Mouse (Mus musculus) stomach, embryonic 14.5 days (tissue): Measurements from ENCODE around the gene Nrde2. TPM values are rescaled to one million over a fixed set of nuclear protein-coding genes. Genes with fewer than 3 reads are reported as not detected.

Experiments
- ATAC-seq: fragments of 200-750 bp; cut with Nextera tagmentation; 2 replicates; pipeline ENCODE4 v1.8.0; 2017; ENCODE audit warnings: low read depth, moderate TSS enrichment; ENCODE audit not compliant: insufficient number of reproducible peaks, insufficient read depth, low FRiP score
- H3K27ac ChIP-seq: fragments of 300-500 bp; sonication (generic); 2 replicates; pipeline ENCODE4 v1.5.1; 2014; ENCODE audit warnings: mild to moderate bottlenecking, low read length, moderate library complexity, mixed read lengths
- H3K27me3 ChIP-seq: fragments of 300-500 bp; sonication (generic); 2 replicates; pipeline ENCODE4 v1.6.1; 2014; ENCODE audit warnings: low read length, control low read depth, mixed read lengths; ENCODE audit not compliant: control insufficient read depth, insufficient read depth
- H3K36me3 ChIP-seq: fragments of 300-500 bp; sonication (generic); 2 replicates; pipeline ENCODE4 v1.6.1; 2014; ENCODE audit warnings: mild to moderate bottlenecking, control low read depth, low read length, moderate library complexity, mixed read lengths; ENCODE audit not compliant: control insufficient read depth, insufficient read depth
- H3K4me1 ChIP-seq: fragments of 300-500 bp; sonication (generic); 2 replicates; pipeline ENCODE4 v1.6.1; 2014; ENCODE audit warnings: low read length, control low read depth, mixed read lengths; ENCODE audit not compliant: control insufficient read depth, insufficient read depth
- H3K4me2 ChIP-seq: fragments of 300-500 bp; sonication (generic); replicated peaks from 2 replicates; pipeline ENCODE4 v1.6.1; 2014; ENCODE audit warnings: low read depth, low read length, control low read depth
- H3K4me3 ChIP-seq: fragments of 300-500 bp; sonication (generic); 2 replicates; pipeline ENCODE4 v1.5.1; 2014; ENCODE audit warnings: low read depth, low read length, control low read depth
- H3K9ac ChIP-seq: fragments of 300-500 bp; sonication (generic); replicated peaks from 2 replicates; pipeline ENCODE4 v1.6.1; 2014; ENCODE audit warnings: low read depth, mild to moderate bottlenecking, control low read depth, low read length, moderate library complexity, mixed read lengths
- H3K9me3 ChIP-seq: fragments of 300-500 bp; sonication (generic); 2 replicates; pipeline ENCODE4 v1.6.1; 2016; ENCODE audit warnings: low read depth, low read length, control low read depth; ENCODE audit not compliant: control insufficient read depth
- WGBS: fragments of 180-500 bp; shearing (Covaris S2); extraction: QIAGEN DNeasy Blood & Tissue Kit; methylation state at CpG from one replicate; pipeline ENCODE4 v1.1.7; 2014; 5-methylcytosine and 5-hydroxymethylcytosine counted together
- polyA plus RNA-seq: library from polyadenylated mRNA; unstranded; fragments of >200 nt; fragmentation: Nextera tagmentation; extraction: Ambion mirVana; gene quantifications from 2 replicates; pipeline ENCODE4 v1.2.1, GENCODE M21; 2014

The Nrde2 gene
- polyA plus RNA-seq, 1 experiment from 2014 or later = 13.1 TPM

DNA sequence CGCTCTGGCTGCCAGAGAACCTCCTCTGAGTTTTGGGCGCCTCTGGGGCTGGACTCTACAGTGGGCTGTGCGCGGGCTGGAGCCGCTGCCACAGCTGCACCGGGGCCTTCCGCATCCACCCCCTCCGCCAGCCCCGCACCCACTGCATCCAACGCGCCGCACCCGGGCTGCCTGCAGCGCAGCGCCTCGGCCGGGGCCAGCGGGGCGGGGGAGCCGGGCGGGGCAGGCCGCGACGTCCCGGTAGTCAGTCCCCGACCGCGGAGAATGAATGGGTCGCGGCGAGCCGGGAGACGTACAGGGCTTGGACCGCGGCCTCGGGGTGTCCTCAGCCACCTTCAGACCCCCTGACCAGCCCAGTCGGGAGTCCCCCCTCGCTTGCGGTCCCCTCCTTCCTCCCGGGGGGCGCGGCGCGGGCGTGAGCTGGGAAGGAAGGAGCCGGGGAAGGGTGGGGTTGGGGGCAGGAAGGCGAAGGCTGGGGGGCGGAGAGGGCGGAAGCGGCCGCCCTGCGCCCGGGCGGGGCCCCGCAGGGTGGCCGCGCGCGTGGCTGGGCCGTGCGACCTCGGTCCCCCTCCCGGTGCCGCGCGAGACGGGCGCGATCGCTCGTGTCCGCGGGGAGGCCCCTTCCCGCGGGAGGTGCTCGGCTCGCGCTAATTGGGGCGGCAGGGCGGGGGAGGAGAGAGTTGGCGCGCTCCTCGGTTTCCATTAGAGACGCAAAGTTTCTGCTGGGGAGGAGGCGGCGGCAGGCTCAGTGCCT lies 40.6 kb upstream of the Nrde2 start:
- peak overlapping the region; percentile 92 for H3K9ac ChIP-seq
- peak overlapping the region; percentile 100 for H3K4me3 ChIP-seq
- H3K27me3 ChIP-seq = no peaks in the 10 kb centered on the region
- peak overlapping the region; percentile 89 for H3K27ac ChIP-seq
- peak overlapping the region; percentile 90 for H3K4me2 ChIP-seq
- under 1% methylated on average over 49 of the region's 86 CpGs for WGBS
- peak; percentile 72 for ATAC-seq
- H3K36me3 ChIP-seq = peaks cover 25% of the 10 kb centered on the region
- H3K9me3 ChIP-seq = no peaks in the 10 kb centered on the region
- peaks cover 9% of the 10 kb centered on the region; the same call in 1 of the 2 replicates for H3K4me1 ChIP-seq

DNA sequence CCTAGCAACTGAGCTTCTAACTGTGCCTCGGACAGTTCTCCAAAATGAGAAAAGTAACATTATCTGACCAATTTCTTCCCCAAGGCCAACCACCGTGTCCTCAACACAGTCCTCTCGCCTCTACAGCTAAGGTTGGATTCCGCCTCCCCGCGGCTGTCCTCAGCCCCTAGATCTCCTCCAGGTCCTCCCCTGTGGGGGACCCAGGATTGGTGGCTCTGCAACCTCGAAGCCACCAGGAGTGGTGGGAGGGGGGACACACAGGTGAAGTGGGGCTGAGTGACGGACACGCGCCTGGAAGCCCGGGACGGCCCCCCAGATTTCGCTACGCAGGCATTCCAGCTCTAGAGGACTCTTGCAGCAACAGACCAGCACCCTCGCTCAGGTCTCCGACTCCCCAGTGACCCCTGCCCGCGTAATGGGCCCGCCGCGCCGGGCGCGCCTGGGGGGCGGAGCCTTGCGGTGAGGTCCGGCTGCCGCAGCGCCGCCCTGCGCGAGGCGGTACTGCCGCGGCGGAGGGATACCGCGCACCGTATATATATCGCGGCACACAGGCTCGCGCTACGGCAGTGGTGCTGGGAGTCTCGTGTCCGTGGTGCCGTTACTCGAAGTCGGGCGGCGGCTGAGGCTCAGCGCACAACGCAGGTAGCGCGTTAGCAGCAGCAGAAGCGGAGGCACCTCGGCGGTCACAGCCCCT lies 39.7 kb upstream of the Nrde2 start, which contains the start of gene Calm1:
TSS of gene Calm1 (plus strand) at position 469 of the 694 bp plus-strand sequence.
- ATAC-seq = peak; percentile 85
- Histone ChIP-seq H3K27me3 (no peaks in the 10 kb centered on the region), H3K36me3 (peaks cover 15% of the 10 kb centered on the region), H3K4me1 (peaks cover 9% of the 10 kb centered on the region; the same call in 1 of the 2 replicates), H3K4me2 (peak within 1 kb of the TSS; percentile 90), H3K27ac (peak within 1 kb of the TSS; percentile 89), H3K9me3 (no peaks in the 10 kb centered on the region), H3K4me3 (peak within 1 kb of the TSS; percentile 100), H3K9ac (peak within 1 kb of the TSS; percentile 92)
- 1% methylated on average over 58 of the region's 58 CpGs for whole genome bisulfite sequencing

DNA sequence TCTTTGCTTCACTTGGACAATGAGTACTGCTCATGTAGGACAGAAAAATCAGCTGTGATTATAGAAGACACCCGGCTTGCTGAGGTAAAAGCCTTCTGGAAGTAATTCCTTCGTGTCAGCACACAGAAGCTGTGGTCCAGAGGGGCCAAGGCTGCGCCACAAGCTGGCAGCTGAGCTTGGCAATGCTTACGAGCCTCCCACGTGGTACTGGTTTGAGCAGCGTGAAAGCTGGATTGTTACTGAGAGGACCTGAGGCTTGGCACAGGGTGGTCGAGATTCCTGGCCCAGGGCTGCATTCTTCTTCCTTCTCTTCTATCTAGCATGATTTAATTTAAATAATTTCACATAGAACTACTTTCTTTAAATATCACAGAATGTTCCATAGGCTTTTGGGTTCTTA lies 37.3 kb upstream of the Nrde2 start:
- no peak for ATAC-seq
- Histone ChIP-seq H3K4me1 (peaks cover 3% of the 10 kb centered on the region; the same call in 1 of the 2 replicates), H3K9me3 (no peaks in the 10 kb centered on the region), H3K36me3 (no peaks in the 10 kb centered on the region), H3K27ac (no peak overlapping the region), H3K27me3 (no peaks in the 10 kb centered on the region), H3K9ac (no peak overlapping the region), H3K4me2 (no peak overlapping the region), H3K4me3 (no peak overlapping the region)
- 76% methylated on average over 7 of the region's 7 CpGs for WGBS

DNA sequence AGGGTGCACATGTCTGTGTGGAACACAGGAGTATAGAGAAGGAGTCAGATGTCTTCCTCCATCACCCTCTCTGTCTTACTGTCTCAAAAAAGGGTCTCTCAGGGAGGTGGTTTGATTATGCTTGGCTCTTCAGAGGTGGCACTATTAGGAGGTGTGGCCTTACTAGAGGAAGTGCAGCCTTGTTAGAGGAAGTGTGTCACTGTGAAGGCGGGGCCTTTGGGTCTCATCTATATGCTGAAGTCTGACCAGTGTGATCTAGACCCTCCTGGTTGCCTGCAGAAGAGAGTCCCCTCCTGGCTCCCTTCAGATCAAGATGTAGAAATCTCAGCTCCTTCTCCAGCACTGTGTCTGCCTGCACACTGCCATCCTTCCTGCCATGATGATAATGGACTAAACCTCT lies 34.7 kb upstream of the Nrde2 start:
- no peak overlapping the region for H3K9ac ChIP-seq
- H3K4me1 ChIP-seq = no peaks in the 10 kb centered on the region
- H3K36me3 ChIP-seq = no peaks in the 10 kb centered on the region
- no peaks in the 10 kb centered on the region for H3K27me3 ChIP-seq
- H3K4me2 ChIP-seq = no peak overlapping the region
- WGBS = 100% methylated on average over 1 of the region's 1 CpGs
- H3K4me3 ChIP-seq = no peak overlapping the region
- no peak overlapping the region for H3K27ac ChIP-seq
- ATAC-seq = no peak
- no peaks in the 10 kb centered on the region for H3K9me3 ChIP-seq

DNA sequence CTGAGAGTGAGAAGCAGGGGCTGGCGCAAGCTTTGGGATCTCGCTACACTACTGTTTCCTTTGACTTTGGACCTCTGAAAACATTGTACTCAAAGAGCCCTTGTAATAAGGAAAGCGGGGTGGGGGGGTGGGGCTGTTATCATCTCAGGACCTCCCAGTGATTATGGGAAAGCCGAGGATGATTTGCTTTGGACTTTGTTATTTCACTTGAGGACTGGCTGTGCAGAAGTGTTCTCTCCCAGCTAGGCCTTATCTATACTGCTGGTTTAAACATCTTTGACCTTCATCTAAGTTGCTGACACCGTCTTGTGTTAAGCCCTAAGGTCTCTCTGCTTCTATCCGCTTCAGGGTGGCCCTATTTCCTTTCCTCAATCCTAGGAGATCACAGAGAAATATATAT lies 31.3 kb upstream of the Nrde2 start:
- Histone ChIP-seq H3K27me3 (no peaks in the 10 kb centered on the region), H3K9ac (no peak overlapping the region), H3K4me1 (0 out of 2 replicates have a peak, but pooled peaks cover 3% of the 10 kb centered on the region), H3K27ac (no peak overlapping the region), H3K9me3 (no peaks in the 10 kb centered on the region), H3K4me2 (no peak overlapping the region), H3K4me3 (no peak overlapping the region), H3K36me3 (no peaks in the 10 kb centered on the region)
- WGBS = 75% methylated on average over 6 of the region's 6 CpGs
- ATAC-seq = no peak

DNA sequence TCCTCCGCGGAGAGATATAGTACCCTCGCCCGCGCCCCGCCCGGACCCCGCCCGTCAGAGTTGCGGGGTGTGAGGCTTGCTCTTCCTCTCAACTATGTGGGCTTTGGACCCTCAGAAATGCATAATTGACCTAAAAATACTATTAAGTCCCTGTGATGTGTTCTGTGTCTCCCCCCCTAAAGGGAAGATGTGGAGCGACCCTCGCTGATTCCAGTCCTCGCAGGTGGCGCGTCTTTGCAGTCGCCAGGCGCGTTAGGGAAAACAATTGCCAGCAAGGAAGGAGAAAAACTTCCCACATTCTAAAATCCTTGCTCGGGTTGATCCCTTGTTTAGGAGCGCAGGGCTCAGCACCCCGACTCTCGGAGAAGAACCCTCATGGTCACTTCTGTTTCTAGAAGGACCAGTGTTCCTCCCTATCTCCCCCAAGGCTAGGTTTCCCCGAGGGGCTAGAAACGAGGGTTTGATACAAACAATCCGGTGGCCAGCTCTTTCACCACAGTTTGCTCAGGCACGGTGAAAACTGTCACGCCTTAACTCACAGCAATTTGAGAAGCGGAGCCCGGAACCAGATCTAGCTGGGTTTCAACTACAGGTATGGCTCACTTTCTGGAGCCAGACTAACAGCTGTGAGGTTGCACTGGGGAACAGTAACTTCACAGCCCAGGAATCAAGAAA lies 28.4 kb upstream of the Nrde2 start:
- H3K27ac ChIP-seq = peak overlapping the region; percentile 77
- H3K4me1 ChIP-seq = 0 out of 2 replicates have a peak, but pooled peaks cover 3% of the 10 kb centered on the region
- H3K27me3 ChIP-seq = no peaks in the 10 kb centered on the region
- peak overlapping the region; percentile 58 for H3K9ac ChIP-seq
- peak overlapping the region; percentile 57 for H3K4me3 ChIP-seq
- H3K36me3 ChIP-seq = no peaks in the 10 kb centered on the region
- no peak for ATAC-seq
- under 1% methylated on average over 29 of the region's 29 CpGs for WGBS
- H3K9me3 ChIP-seq = no peaks in the 10 kb centered on the region
- H3K4me2 ChIP-seq = peak overlapping the region; percentile 60

DNA sequence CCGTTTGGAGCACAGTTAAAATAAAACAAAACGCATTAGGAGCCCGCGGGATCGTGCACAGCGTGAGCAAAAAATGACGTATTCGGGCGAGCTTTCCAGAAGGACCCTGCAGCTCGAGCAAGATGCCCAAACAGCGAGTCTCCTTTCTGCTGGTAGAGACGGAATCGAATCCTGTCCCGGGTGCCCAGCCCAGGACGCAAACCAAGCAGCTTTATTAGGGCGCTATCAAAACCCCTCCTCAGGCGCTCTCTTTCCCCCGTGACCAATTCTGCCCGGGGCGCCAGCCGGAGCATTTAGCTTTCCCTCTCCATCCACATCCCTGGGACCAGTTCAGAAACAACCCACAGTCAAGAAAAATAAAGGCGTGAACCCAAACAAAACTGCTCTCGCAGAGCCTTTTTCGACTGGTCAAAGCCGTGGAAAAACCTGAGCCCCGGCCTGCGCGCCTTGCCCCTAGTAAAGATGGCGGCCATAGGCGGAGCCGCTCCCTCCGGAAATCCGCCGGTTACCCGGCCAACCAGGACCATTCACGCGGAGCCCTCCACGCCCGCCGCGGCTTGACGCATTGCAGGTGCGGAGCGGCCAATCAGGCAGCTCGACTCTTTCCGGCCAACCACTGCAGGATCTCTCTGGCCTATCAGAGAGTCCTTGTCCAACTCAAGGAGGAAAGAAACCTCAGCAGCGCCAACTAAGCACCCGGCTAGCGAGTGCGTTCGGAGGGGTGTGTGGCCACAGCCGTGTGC lies 27.7 kb upstream of the Nrde2 start:
- WGBS = under 1% methylated on average over 52 of the region's 52 CpGs
- H3K4me3 ChIP-seq = peak overlapping the region; percentile 57
- no peaks in the 10 kb centered on the region for H3K36me3 ChIP-seq
- H3K9me3 ChIP-seq = no peaks in the 10 kb centered on the region
- H3K4me1 ChIP-seq = 0 out of 2 replicates have a peak, but pooled peaks cover 3% of the 10 kb centered on the region
- no peaks in the 10 kb centered on the region for H3K27me3 ChIP-seq
- peak overlapping the region; percentile 76 for H3K4me2 ChIP-seq
- H3K9ac ChIP-seq = peak overlapping the region; percentile 77
- peak overlapping the region; percentile 99 for H3K27ac ChIP-seq
- peak; percentile 100 for ATAC-seq

DNA sequence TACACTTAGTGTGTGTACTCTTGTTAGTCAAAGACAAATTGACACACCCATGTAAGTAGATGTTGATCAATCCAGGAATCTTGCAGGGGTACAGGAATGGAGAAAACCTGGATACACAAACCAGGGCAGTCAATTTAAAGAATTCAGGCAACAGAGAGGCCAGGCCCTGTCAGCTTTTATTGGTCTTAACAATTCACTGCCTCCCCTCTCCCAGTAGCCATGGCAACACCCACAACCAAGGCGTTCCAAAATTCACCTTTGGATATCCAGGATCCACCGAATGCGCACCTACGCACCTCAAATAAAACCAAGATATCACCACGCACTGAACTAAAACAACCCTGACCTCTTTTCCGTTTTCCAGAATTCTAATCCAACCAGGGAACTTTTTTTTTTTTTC lies 26.9 kb upstream of the Nrde2 start:
- WGBS = 4% methylated on average over 6 of the region's 6 CpGs
- Histone ChIP-seq H3K9me3 (no peaks in the 10 kb centered on the region), H3K4me2 (peak overlapping the region; percentile 76), H3K36me3 (no peaks in the 10 kb centered on the region), H3K4me1 (0 out of 2 replicates have a peak, but pooled peaks cover 3% of the 10 kb centered on the region), H3K27ac (peak overlapping the region; percentile 99), H3K27me3 (no peaks in the 10 kb centered on the region), H3K9ac (peak overlapping the region; percentile 77), H3K4me3 (peak overlapping the region; percentile 57)
- no peak for ATAC-seq
